Mouse (Mus musculus) c-Kit-negative CD71-positive TER-119-positive erythroid progenitor cells, embryonic 14.5 days (primary cell): ENCODE measurements around the gene Lrrn3.

Experiments
- DNase-seq: peaks from one replicate; pipeline ENCODE4 v3.0.0-alpha.2; 2013; ENCODE audit warnings: low read depth, low spot score

Gene Lrrn3

GRCm38 (mm10) chr12:41436206-41436985, 49.8 kb downstream of the Lrrn3 start:
- no peak for DNase-seq

- DNase-seq: no peak
Observed at GRCm38 (mm10) chr12:41428806-41429205, 57.4 kb downstream of the Lrrn3 start.

- DNase-seq: no peak
Observed at GRCm38 (mm10) chr12:41427464-41427863, 58.8 kb downstream of the Lrrn3 start.

GRCm38 (mm10) chr12:41425101-41425679, 61.0 kb downstream of the Lrrn3 start:
- DNase-seq: no peak

- DNase-seq: no peak
Observed at GRCm38 (mm10) chr12:41417961-41418360, 68.3 kb downstream of the Lrrn3 start.

- no peak for DNase-seq
Observed at GRCm38 (mm10) chr12:41417099-41417498, 69.1 kb downstream of the Lrrn3 start.

- no peak for DNase-seq
Observed at GRCm38 (mm10) chr12:41416635-41417034, 69.6 kb downstream of the Lrrn3 start.

- no peak for DNase-seq
Observed at GRCm38 (mm10) chr12:41409431-41409830, 76.8 kb downstream of the Lrrn3 start.

GRCm38 (mm10) chr12:41401923-41402322, 84.3 kb downstream of the Lrrn3 start:
- no peak for DNase-seq
